Mouse (Mus musculus) adrenal gland, postnatal 14 days (tissue): ENCODE results near the gene Kcnma1. TPM values are rescaled to one million over a fixed set of nuclear protein-coding genes. Genes with fewer than 3 reads are reported as not detected.

ENCODE experiments used
- DNase-seq: peaks from one replicate; pipeline ENCODE4 v3.0.0; 2021; ENCODE audit warnings: mixed read lengths
- total RNA-seq: library from RNA; stranded (reverse); gene quantifications from 2 replicates; pipeline ENCODE4 v1.2.3, GENCODE M21; 2021

The Kcnma1 gene
- total RNA-seq, 1 experiment from 2014 or later: 43.9 TPM

GRCm38 (mm10) chr14:23857034-23857433 lies 157.3 kb downstream of the Kcnma1 start:
- DNase-seq: no peak

- DNase-seq: peak; percentile 72
These were observed 159.3 kb downstream of the Kcnma1 start for GRCm38 (mm10) chr14:23854946-23855345.

GRCm38 (mm10) chr14:23848529-23849141 lies 165.7 kb downstream of the Kcnma1 start:
- peak; percentile 49 for DNase-seq

- peak; percentile 27 for DNase-seq
These were observed 167.6 kb downstream of the Kcnma1 start for GRCm38 (mm10) chr14:23846706-23847105.

- no peak for DNase-seq
These were observed 172.3 kb downstream of the Kcnma1 start for GRCm38 (mm10) chr14:23842025-23842424.

GRCm38 (mm10) chr14:23839613-23840012 lies 174.7 kb downstream of the Kcnma1 start:
- no peak for DNase-seq

- peak; percentile 56 for DNase-seq
These were observed 178.7 kb downstream of the Kcnma1 start for GRCm38 (mm10) chr14:23835387-23836111.

- no peak for DNase-seq
These were observed 183.0 kb downstream of the Kcnma1 start for GRCm38 (mm10) chr14:23831284-23831683.

- DNase-seq: no peak
These were observed 184.0 kb downstream of the Kcnma1 start for GRCm38 (mm10) chr14:23830316-23830715.

- no peak for DNase-seq
These were observed 185.5 kb downstream of the Kcnma1 start for GRCm38 (mm10) chr14:23828711-23829320.

- DNase-seq: no peak
These were observed 189.4 kb downstream of the Kcnma1 start for GRCm38 (mm10) chr14:23824937-23825336.

GRCm38 (mm10) chr14:23824267-23824666 lies 190.0 kb downstream of the Kcnma1 start:
- DNase-seq: no peak

GRCm38 (mm10) chr14:23817585-23817984 lies 196.7 kb downstream of the Kcnma1 start:
- no peak for DNase-seq

GRCm38 (mm10) chr14:23810081-23810480 lies 204.2 kb downstream of the Kcnma1 start:
- DNase-seq: no peak

GRCm38 (mm10) chr14:23809124-23809523 lies 205.2 kb downstream of the Kcnma1 start:
- DNase-seq: no peak

GRCm38 (mm10) chr14:23806378-23806777 lies 207.9 kb downstream of the Kcnma1 start:
- DNase-seq: no peak

GRCm38 (mm10) chr14:23796878-23797277 lies 217.4 kb downstream of the Kcnma1 start:
- no peak for DNase-seq

GRCm38 (mm10) chr14:23792674-23793073 lies 221.6 kb downstream of the Kcnma1 start:
- no peak for DNase-seq

- DNase-seq: peak; percentile 71
These were observed 222.2 kb downstream of the Kcnma1 start for GRCm38 (mm10) chr14:23792076-23792475.

- peak; percentile 80 for DNase-seq
These were observed 223.0 kb downstream of the Kcnma1 start for GRCm38 (mm10) chr14:23791261-23791691.

GRCm38 (mm10) chr14:23786687-23787073 lies 227.6 kb downstream of the Kcnma1 start:
- no peak for DNase-seq

- no peak for DNase-seq
These were observed 228.2 kb downstream of the Kcnma1 start for GRCm38 (mm10) chr14:23785921-23786686.
